Mouse (Mus musculus): ENCODE measurements at regions not wholly inside any gene's neighbourhood (a gene's known extent, or its start where the extent isn't known, plus 50 kb on each side); places are given as distances from the start of the nearest gene placed in this dataset.

GRCm38 (mm10) chr2:84264485-84264884 lies 160.7 kb downstream of the Calcrl start:
- DNase-seq (ENCODE audit: low read depth, low spot score) = no peak

GRCm38 (mm10) chr2:84265002-84265401 lies 160.2 kb downstream of the Calcrl start:
- no peak for DNase-seq (ENCODE audit: low read depth, low spot score)

GRCm38 (mm10) chr2:84266158-84266557 lies 159.1 kb downstream of the Calcrl start:
- no peak for DNase-seq (ENCODE audit: low read depth, low spot score)

- DNase-seq (ENCODE audit: low read depth, low spot score) = no peak
Measured at GRCm38 (mm10) chr2:84266883-84267554, 158.2 kb downstream of the Calcrl start.

- DNase-seq (ENCODE audit: low read depth, low spot score) = no peak
Measured at GRCm38 (mm10) chr2:84274038-84274724, 151.0 kb downstream of the Calcrl start.

GRCm38 (mm10) chr2:84277181-84277580 lies 148.0 kb downstream of the Calcrl start:
- no peak for DNase-seq (ENCODE audit: low read depth, low spot score)
